Mouse (Mus musculus) ZHBTc4 (cell line): ENCODE measurements around the gene Vmn1r57.
"Not testable (repeated sequence)": the region's sequence is repeated elsewhere in the genome, so short reads cannot be mapped to it uniquely, and the experiment has no call there.

Experiments
- DNase-seq: peaks from one replicate; pipeline ENCODE4 v3.0.0-alpha.2; 2011; ENCODE audit warnings: low read depth, low spot score

The Vmn1r57 gene

DNA sequence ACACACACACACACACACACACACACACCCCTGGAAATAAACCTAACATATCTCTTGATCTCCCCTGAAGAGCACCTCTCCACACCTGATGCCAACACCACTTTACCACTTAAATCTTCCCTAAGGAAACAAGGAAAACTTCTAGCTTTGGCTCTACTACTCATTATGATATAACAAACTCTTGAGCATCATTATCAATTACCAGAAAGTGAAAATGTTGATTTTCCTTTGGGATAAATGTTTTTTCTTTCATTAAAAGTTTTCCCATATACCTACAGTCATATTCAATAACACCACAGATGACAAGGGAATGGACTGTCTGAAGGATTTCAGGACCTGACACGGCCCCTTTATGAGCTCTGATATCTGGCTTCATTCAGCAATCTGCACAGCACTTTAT lies at the start of gene Vmn1r57:
Gene Vmn1r57 (plus strand): TSS at position 301 of the 400 bp plus-strand sequence.
- not testable (repeated sequence) for DNase-seq

DNA sequence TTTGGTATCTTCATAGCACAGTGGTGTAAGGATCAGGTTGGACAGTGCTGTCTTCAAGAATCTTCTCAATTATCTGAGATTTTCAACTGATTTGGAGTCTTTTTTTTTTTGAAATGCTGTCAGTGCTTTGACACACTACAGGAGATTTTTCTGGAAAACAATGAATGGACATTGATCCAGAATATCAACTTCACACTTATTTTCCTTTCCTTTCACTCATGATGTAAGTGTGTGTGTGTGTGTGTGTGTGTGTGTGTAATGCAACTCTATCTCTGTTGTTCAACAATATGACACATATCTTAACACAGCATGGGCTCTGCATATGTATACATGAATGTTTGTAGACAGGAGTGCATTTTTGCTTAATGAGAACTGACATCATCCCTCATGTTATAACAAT lies 21.6 kb upstream of the Vmn1r57 start, which contains the start of gene Vmn1r56:
Gene Vmn1r56 (minus strand): TSS at position 101 of the 400 bp plus-strand sequence.
- not testable (repeated sequence) for DNase-seq

DNA sequence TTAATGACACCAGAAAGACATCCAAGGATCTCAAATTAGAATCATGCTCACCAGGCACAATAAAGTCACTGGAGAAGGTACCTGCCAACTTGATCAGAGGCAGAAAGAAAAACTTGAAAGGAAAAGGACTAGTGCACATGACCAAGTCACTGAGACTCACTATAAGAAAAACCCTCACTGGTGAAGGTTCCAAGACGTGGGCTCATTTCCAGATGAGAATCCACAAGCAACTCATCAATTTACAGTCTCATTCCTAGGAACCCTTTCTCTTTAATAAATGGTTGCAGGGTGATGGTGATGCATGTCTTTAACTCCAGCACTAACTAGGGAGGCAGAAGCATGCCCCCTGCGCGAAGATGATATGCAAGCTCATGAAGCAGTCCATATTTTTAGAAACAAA lies 44.8 kb downstream of the Vmn1r57 start:
- no peak for DNase-seq
